Mouse (Mus musculus) adrenal gland, postnatal 10 days (tissue): ENCODE measurements around the gene Ikbkg. TPM values are rescaled to one million over a fixed set of nuclear protein-coding genes. Genes with fewer than 3 reads are reported as not detected.
"Not testable (repeated sequence)": the region's sequence is repeated elsewhere in the genome, so short reads cannot be mapped to it uniquely, and the experiment has no call there.

Experiments used
- DNase-seq: peaks from one replicate; pipeline ENCODE4 v3.0.0; 2021; ENCODE audit warnings: mixed read lengths
- long read RNA-seq, 2 experiments: library from polyadenylated mRNA; stranded (forward); transcript quantifications; one replicate each; pipeline ENCODE4 v2.0.0; 2021
- total RNA-seq, 2 experiments: library from RNA; stranded (reverse); gene quantifications; 2 replicates each; pipeline ENCODE4 v1.2.3; 2021

Ikbkg gene
- total RNA-seq = 10 to 100 TPM; 49.7 to 59.3 TPM
- long read RNA-seq, experiment 1, full-length matches to known transcripts = 15 of 30 reads
- long read RNA-seq, experiment 1, partial matches to known transcripts = 2 of 30 reads
- long read RNA-seq, experiment 1, other reads (novel, unspliced or antisense) = 13 of 30 reads
- long read RNA-seq, experiment 2, full-length matches to known transcripts = 13 of 19 reads
- long read RNA-seq, experiment 2, partial matches to known transcripts = 0 of 19 reads
- long read RNA-seq, experiment 2, other reads (novel, unspliced or antisense) = 6 of 19 reads

GRCm38 (mm10) chrX:74392535-74393443 lies at the start of gene Ikbkg, which contains the start of gene Fam3a:
Gene Ikbkg (plus strand): TSS chrX:74393290.
Gene Fam3a (minus strand): TSS chrX:74393272.
- peak; percentile 86 for DNase-seq

- no peak for DNase-seq
Measured at GRCm38 (mm10) chrX:74352645-74353466, 40.2 kb upstream of the Ikbkg start.

GRCm38 (mm10) chrX:74353467-74353770 lies 39.7 kb upstream of the Ikbkg start, which contains the start of gene Lage3:
Gene Lage3 (minus strand): TSS chrX:74353618.
- DNase-seq = peak; percentile 85

GRCm38 (mm10) chrX:74357069-74357468 lies 36.0 kb upstream of the Ikbkg start:
- not testable (repeated sequence) for DNase-seq

- DNase-seq = no peak
Measured at GRCm38 (mm10) chrX:74359171-74359570, 33.9 kb upstream of the Ikbkg start.

GRCm38 (mm10) chrX:74367512-74367911 lies 25.6 kb upstream of the Ikbkg start:
- DNase-seq = no peak

GRCm38 (mm10) chrX:74368209-74368909 lies 24.7 kb upstream of the Ikbkg start:
- peak; percentile 85 for DNase-seq

GRCm38 (mm10) chrX:74372888-74373549 lies 20.1 kb upstream of the Ikbkg start, which contains the start of the genes Ubl4a and Slc10a3:
Gene Ubl4a (minus strand): TSS chrX:74373218.
Gene Slc10a3 (minus strand): TSS chrX:74373349.
- peak; percentile 90 for DNase-seq

- DNase-seq = no peak
Measured at GRCm38 (mm10) chrX:74384451-74384850, 8.6 kb upstream of the Ikbkg start.

GRCm38 (mm10) chrX:74388153-74388552 lies 4.9 kb upstream of the Ikbkg start:
- DNase-seq = no peak

GRCm38 (mm10) chrX:74400136-74400535 lies 7.0 kb downstream of the Ikbkg start:
- DNase-seq = no peak

GRCm38 (mm10) chrX:74408340-74408739 lies 15.2 kb downstream of the Ikbkg start:
- DNase-seq = no peak

GRCm38 (mm10) chrX:74413377-74413776 lies 20.3 kb downstream of the Ikbkg start:
- DNase-seq = peak; percentile 73

- peak; percentile 38 for DNase-seq
Measured at GRCm38 (mm10) chrX:74424443-74424842, 31.4 kb downstream of the Ikbkg start.

- peak; percentile 82 for DNase-seq
Measured at GRCm38 (mm10) chrX:74425195-74425594, 32.1 kb downstream of the Ikbkg start.

- no peak for DNase-seq
Measured at GRCm38 (mm10) chrX:74426256-74426655, 33.2 kb downstream of the Ikbkg start.

GRCm38 (mm10) chrX:74427116-74427515 lies 34.0 kb downstream of the Ikbkg start:
- no peak for DNase-seq

GRCm38 (mm10) chrX:74428146-74428825 lies 35.2 kb downstream of the Ikbkg start:
- DNase-seq = peak; percentile 11

- DNase-seq = peak; percentile 91
Measured at GRCm38 (mm10) chrX:74428826-74429276, 35.8 kb downstream of the Ikbkg start, which contains the start of gene G6pdx. Gene G6pdx (minus strand): TSS chrX:74429194.

GRCm38 (mm10) chrX:74429290-74429821 lies 36.3 kb downstream of the Ikbkg start:
- DNase-seq = peak; percentile 84
